ENCODE assay signal across 8 mouse cellular contexts in the genomic region with DNA sequence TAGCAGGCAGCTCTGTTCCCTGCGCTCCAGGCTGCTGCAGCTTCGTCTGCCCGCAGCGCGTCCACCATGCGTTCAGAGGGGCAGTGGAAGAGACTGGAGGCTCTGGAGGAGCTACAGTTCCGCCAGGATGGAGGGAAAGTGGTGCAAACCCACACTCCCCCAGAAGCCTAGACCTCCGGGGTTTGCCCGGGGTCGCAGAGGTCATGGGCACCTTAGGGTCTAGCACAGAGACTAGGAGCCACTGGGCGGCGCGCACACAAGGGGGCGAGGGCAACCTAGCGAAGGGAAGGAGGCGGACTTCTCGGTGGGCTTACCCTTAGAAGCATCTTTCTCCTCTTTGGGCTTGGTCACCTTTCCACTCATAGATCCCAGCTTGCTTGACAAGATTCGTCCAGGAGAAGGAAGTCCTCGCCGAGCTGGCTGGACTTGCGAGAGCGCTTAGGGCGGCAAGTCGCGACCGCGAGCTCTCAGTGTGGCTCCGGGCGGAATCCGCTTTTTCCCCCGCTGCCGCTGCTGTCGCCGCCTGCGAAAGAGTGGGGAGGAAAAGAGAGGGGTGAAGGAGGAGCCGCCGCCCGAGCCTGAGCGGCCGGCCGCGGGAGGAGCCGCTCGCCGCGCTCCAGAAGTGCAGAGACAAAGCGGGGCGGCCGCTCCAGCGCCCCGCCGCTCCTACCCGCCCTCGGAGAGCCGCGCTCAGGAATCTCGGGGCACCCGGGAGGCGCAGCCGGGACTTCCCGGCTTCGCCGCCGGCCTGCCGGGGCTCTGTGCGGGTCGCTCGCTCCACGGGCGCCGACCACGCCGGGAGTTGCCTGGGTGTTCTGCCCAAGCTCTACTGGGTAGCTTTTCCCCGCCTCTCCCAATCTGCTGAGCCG. TPM values are rescaled to one million over a fixed set of nuclear protein-coding genes. Genes with fewer than 3 reads are reported as not detected.
DNase-seq lines count a peak whose midpoint lies in the region; ATAC-seq and TF ChIP-seq lines count a peak whose summit lies in the region.

No protein-coding gene starts in this region.

- WGBS in embryonic facial prominence, embryonic 14.5 days, result 27% methylated on average over 44 of the region's 75 CpGs
- WGBS in midbrain, embryonic 10.5 days, result 19% methylated on average over 70 of the region's 75 CpGs
- WGBS in spleen, adult 2 months, result 22% methylated on average over 74 of the region's 75 CpGs

- intact Hi-C loops in gastrocnemius, adult 2 months (cut with DNase I), result loop anchor here (10.0 kb wide), 1 partner anchor 52 kb away; no protein-coding TSS in a partner anchor
- intact Hi-C loops in left cerebral cortex, postnatal 14 days (cut with DNase I), result no loop called here

- peak; percentile 72 for ATAC-seq in embryonic facial prominence, embryonic 14.5 days (ENCODE audit: low read depth)
- ATAC-seq in hematopoietic stem cell, adult 5-6 weeks (replicated peaks in 1 of 2; ENCODE audit: insufficient read depth in 1 of 2, low FRiP score in 2 of 2, low TSS enrichment in 1 of 2, low read depth in 1 of 2, poor library complexity in 2 of 2, severe bottlenecking in 2 of 2), result peak; percentile 38 to 58

- H3K4me2 ChIP-seq in embryonic facial prominence, embryonic 14.5 days (ENCODE audit: low read depth, low read length), result peak overlapping the region; percentile 69

- no peak for TF ChIP-seq POLR2A in spleen, adult 2 months (IDR thresholded peaks at IDR 0.05; ENCODE audit: low read depth, low read length)

- H3K27ac ChIP-seq in gastrocnemius, adult 2 months, result peak overlapping the region; percentile 70
- H3K27ac ChIP-seq in embryonic facial prominence, embryonic 14.5 days (replicated peaks; ENCODE audit: low read depth, low read length), result peak overlapping the region; percentile 70
- H3K27ac ChIP-seq in midbrain, embryonic 10.5 days (replicated peaks), result peak overlapping the region; percentile 83
- H3K27ac ChIP-seq in spleen, adult 2 months (ENCODE audit: insufficient read depth, low read length), result peak overlapping the region; percentile 32; the same call in 1 of the 2 replicates

- no peaks in the 10 kb centered on the region for H3K4me1 ChIP-seq in embryonic facial prominence, embryonic 14.5 days (ENCODE audit: control insufficient read depth, insufficient read depth, low read length)
- peaks cover 10% of the 10 kb centered on the region; the same call in 1 of the 2 replicates for H3K4me1 ChIP-seq in midbrain, embryonic 10.5 days
- peaks cover 3% of the 10 kb centered on the region; the same call in 1 of the 2 replicates for H3K4me1 ChIP-seq in spleen, adult 2 months (ENCODE audit: control insufficient read depth, insufficient read depth, insufficient read length)

- TF ChIP-seq CTCF in gastrocnemius, adult 2 months (IDR thresholded peaks at IDR 0.05), result no peak
- no peak for TF ChIP-seq CTCF in spleen, adult 2 months (IDR thresholded peaks at IDR 0.05; ENCODE audit: extremely low read depth, insufficient read depth, insufficient read length, insufficient replicate concordance)

- H3K4me3 ChIP-seq in gastrocnemius, adult 2 months, result peak overlapping the region; percentile 75
- H3K4me3 ChIP-seq in embryonic facial prominence, embryonic 14.5 days (ENCODE audit: low read depth, low read length), result peak overlapping the region; percentile 47
- peak overlapping the region; percentile 58 for H3K4me3 ChIP-seq in midbrain, embryonic 10.5 days
- peak overlapping the region; percentile 62 for H3K4me3 ChIP-seq in spleen, adult 2 months (ENCODE audit: extremely low read depth, insufficient read depth, insufficient read length)

- H3K9ac ChIP-seq in embryonic facial prominence, embryonic 14.5 days (ENCODE audit: low read depth, low read length), result peak overlapping the region; percentile 66

- peak; percentile 43 for DNase-seq in gastrocnemius, adult 2 months
- no peak for DNase-seq in gastrocnemius, adult 18-20 months (ENCODE audit: low spot score)
- DNase-seq in adrenal gland, postnatal 25 days, result peak; percentile 39
- DNase-seq in embryonic facial prominence, embryonic 14.5 days (ENCODE audit: low spot score), result peak; percentile 23
- peak; percentile 6 to 20 for DNase-seq in left cerebral cortex, postnatal 14 days (ENCODE audit: low spot score in 2 of 2)
- peak; percentile 65 for DNase-seq in midbrain, embryonic 10.5 days (ENCODE audit: low spot score)
- peak in 1 of 2 experiments; percentile 9 for DNase-seq in spleen, adult 2 months (ENCODE audit: low read depth in 1 of 2, low spot score in 2 of 2)

- no peaks in the 10 kb centered on the region for H3K36me3 ChIP-seq in embryonic facial prominence, embryonic 14.5 days (ENCODE audit: control insufficient read depth, insufficient read depth, low read length)
- H3K36me3 ChIP-seq in midbrain, embryonic 10.5 days, result no peaks in the 10 kb centered on the region
- no peaks in the 10 kb centered on the region for H3K36me3 ChIP-seq in spleen, adult 2 months (ENCODE audit: control insufficient read depth, insufficient read depth, low read length)

- H3K27me3 ChIP-seq in embryonic facial prominence, embryonic 14.5 days (replicated peaks; ENCODE audit: control insufficient read depth, insufficient read depth, low read length), result peaks cover 3% of the 10 kb centered on the region
- peaks cover 53% of the 10 kb centered on the region for H3K27me3 ChIP-seq in midbrain, embryonic 10.5 days (ENCODE audit: low read depth, poor library complexity, severe bottlenecking)
- no peaks in the 10 kb centered on the region for H3K27me3 ChIP-seq in spleen, adult 2 months (ENCODE audit: control insufficient read depth, insufficient read depth, low read length)

- no peaks in the 10 kb centered on the region for H3K9me3 ChIP-seq in embryonic facial prominence, embryonic 14.5 days (ENCODE audit: control insufficient read depth, low read length)
- no peaks in the 10 kb centered on the region for H3K9me3 ChIP-seq in midbrain, embryonic 10.5 days (replicated peaks)

RNA-seq across cellular contexts. Expression of gene Fgf13, which starts 0.8 kb away (rescaled TPM):
- total RNA-seq in gastrocnemius, adult 2 months (2021), result 10 to 100 TPM; 57.6 to 60.8 TPM
- 10 to 100 TPM; 58.0 to 61.3 TPM for total RNA-seq in gastrocnemius, adult 18-20 months (2021)
- 0.27 and 1.0 TPM in 2 replicates for total RNA-seq in adrenal gland, postnatal 25 days (2021)
- polyA plus RNA-seq in embryonic facial prominence, embryonic 14.5 days (2014; fragmentation: Nextera tagmentation; extraction: Ambion mirVana), result 33.0 TPM in 2 replicates
- 2.7 and 10.9 TPM in 2 replicates for total RNA-seq in hematopoietic stem cell, adult 5-6 weeks (2017)
- 100 to 1,000 TPM; 217 to 219 TPM for total RNA-seq in left cerebral cortex, postnatal 14 days (2021)
- 22.8 and 28.9 TPM in 2 replicates for polyA plus RNA-seq in midbrain, embryonic 10.5 days (2016; fragmentation: Nextera tagmentation; extraction: Ambion mirVana)
- 1.0 and 1.2 TPM in 2 replicates for polyA plus RNA-seq in spleen, adult 2 months (2012; rRNA removed)

Comparison
In these comparisons a context has a peak if more than half of its experiments do, and no peak if none do; other contexts are left out.
1. H3K27ac ChIP-seq: peak in every context shown above with its lines; median percentile 83 in midbrain, embryonic 10.5 days; 70 in gastrocnemius, adult 2 months; 70 in embryonic facial prominence, embryonic 14.5 days; 32 in spleen, adult 2 months.